Mouse (Mus musculus) hindbrain, embryonic 12.5 days (tissue): ENCODE measurements around the gene Wfdc6a. TPM values are rescaled to one million over a fixed set of nuclear protein-coding genes. Genes with fewer than 3 reads are reported as not detected.

Experiments
- ATAC-seq: fragments of 200-750 bp; cut with Nextera tagmentation; 2 replicates; pipeline ENCODE4 v1.8.0; 2017; ENCODE audit warnings: moderate TSS enrichment; ENCODE audit not compliant: low FRiP score
- H3K27ac ChIP-seq: fragments of 300-500 bp; sonication (generic); 2 replicates; pipeline ENCODE4 v1.5.1; 2016; ENCODE audit warnings: mild to moderate bottlenecking
- H3K27me3 ChIP-seq: fragments of 300-500 bp; sonication (generic); 2 replicates; pipeline ENCODE4 v1.6.1; 2016; ENCODE audit warnings: mild to moderate bottlenecking
- H3K36me3 ChIP-seq: fragments of 300-500 bp; sonication (generic); 2 replicates; pipeline ENCODE4 v1.6.1; 2016; ENCODE audit warnings: mild to moderate bottlenecking
- H3K4me1 ChIP-seq: fragments of 300-500 bp; sonication (generic); 2 replicates; pipeline ENCODE4 v1.6.1; 2016
- H3K4me2 ChIP-seq: fragments of 300-500 bp; sonication (generic); replicated peaks from 2 replicates; pipeline ENCODE4 v1.6.1; 2016; ENCODE audit warnings: mild to moderate bottlenecking
- H3K4me3 ChIP-seq: fragments of 300-500 bp; sonication (generic); 2 replicates; pipeline ENCODE4 v1.5.1; 2016; ENCODE audit warnings: mild to moderate bottlenecking
- H3K9ac ChIP-seq: fragments of 300-500 bp; sonication (generic); 2 replicates; pipeline ENCODE4 v1.6.1; 2016; ENCODE audit warnings: mild to moderate bottlenecking, moderate library complexity
- H3K9me3 ChIP-seq: fragments of 300-500 bp; sonication (generic); replicated peaks from 2 replicates; pipeline ENCODE4 v1.6.1; 2016; ENCODE audit warnings: mild to moderate bottlenecking
- WGBS: fragments of 180-500 bp; shearing (Covaris S2); methylation state at CpG from one replicate; pipeline ENCODE4 v1.1.7; 2016; 5-methylcytosine and 5-hydroxymethylcytosine counted together
- polyA plus RNA-seq: library from polyadenylated mRNA; unstranded; fragments of >200 nt; fragmentation: Nextera tagmentation; extraction: Ambion mirVana; gene quantifications from 2 replicates; pipeline ENCODE4 v1.2.1, GENCODE M21; 2016

Gene Wfdc6a
- polyA plus RNA-seq, 1 experiment from 2014 or later, result not detected

- Histone ChIP-seq H3K4me2 (no peak overlapping the region), H3K36me3 (0 out of 2 replicates have a peak, but pooled peaks cover 2% of the 10 kb centered on the region), H3K27me3 (peaks cover 19% of the 10 kb centered on the region), H3K9me3 (no peaks in the 10 kb centered on the region), H3K4me1 (peaks cover 16% of the 10 kb centered on the region), H3K4me3 (no peak overlapping the region), H3K9ac (no peak overlapping the region), H3K27ac (no peak overlapping the region)
- no peak for ATAC-seq
- WGBS, result 83% methylated on average over 2 of the region's 2 CpGs
Measured at GRCm38 (mm10) chr2:164566997-164567396, 18.2 kb downstream of the Wfdc6a start.

GRCm38 (mm10) chr2:164564346-164564745 lies 20.9 kb downstream of the Wfdc6a start:
- Histone ChIP-seq H3K9me3 (no peaks in the 10 kb centered on the region), H3K27me3 (peaks cover 15% of the 10 kb centered on the region), H3K36me3 (0 out of 2 replicates have a peak, but pooled peaks cover 2% of the 10 kb centered on the region), H3K4me3 (no peak overlapping the region), H3K4me1 (peaks cover 16% of the 10 kb centered on the region), H3K4me2 (no peak overlapping the region), H3K27ac (no peak overlapping the region), H3K9ac (no peak overlapping the region)
- 81% methylated on average over 5 of the region's 5 CpGs for WGBS
- no peak for ATAC-seq

- WGBS, result under 1% methylated on average over 32 of the region's 32 CpGs
- ATAC-seq, result peak; percentile 61; the same call in 1 of the 2 replicates
- Histone ChIP-seq H3K9ac (peak overlapping the region; percentile 65), H3K4me1 (peaks cover 16% of the 10 kb centered on the region), H3K9me3 (no peaks in the 10 kb centered on the region), H3K36me3 (0 out of 2 replicates have a peak, but pooled peaks cover 2% of the 10 kb centered on the region), H3K4me3 (peak overlapping the region; percentile 45), H3K27me3 (peaks cover 15% of the 10 kb centered on the region), H3K4me2 (peak overlapping the region; percentile 91), H3K27ac (no peak overlapping the region)
Measured at GRCm38 (mm10) chr2:164563339-164564038, 21.8 kb downstream of the Wfdc6a start.

GRCm38 (mm10) chr2:164562391-164563188 lies 22.7 kb downstream of the Wfdc6a start, which contains the start of gene Wfdc2:
TSS of gene Wfdc2 (plus strand) at chr2:164562413.
- Histone ChIP-seq H3K4me3 (peak within 1 kb of the TSS; percentile 45), H3K27me3 (peaks cover 15% of the 10 kb centered on the region), H3K27ac (no peak within 1 kb of the TSS), H3K36me3 (0 out of 2 replicates have a peak, but pooled peaks cover 2% of the 10 kb centered on the region), H3K9ac (peak within 1 kb of the TSS; percentile 65), H3K9me3 (no peaks in the 10 kb centered on the region), H3K4me1 (peaks cover 16% of the 10 kb centered on the region), H3K4me2 (peak within 1 kb of the TSS; percentile 91)
- no peak for ATAC-seq
- 3% methylated on average over 23 of the region's 24 CpGs for WGBS

GRCm38 (mm10) chr2:164560106-164560505 lies 25.1 kb downstream of the Wfdc6a start:
- Histone ChIP-seq H3K27me3 (peaks cover 15% of the 10 kb centered on the region), H3K9me3 (no peaks in the 10 kb centered on the region), H3K4me1 (peaks cover 16% of the 10 kb centered on the region), H3K36me3 (no peaks in the 10 kb centered on the region), H3K9ac (no peak overlapping the region), H3K4me2 (no peak overlapping the region), H3K27ac (no peak overlapping the region), H3K4me3 (no peak overlapping the region)
- ATAC-seq, result no peak
- whole genome bisulfite sequencing, result 86% methylated on average over 8 of the region's 8 CpGs

GRCm38 (mm10) chr2:164558991-164559645 lies 26.1 kb downstream of the Wfdc6a start:
- 50% methylated on average over 16 of the region's 16 CpGs for WGBS
- Histone ChIP-seq H3K27ac (no peak overlapping the region), H3K27me3 (peaks cover 15% of the 10 kb centered on the region), H3K36me3 (no peaks in the 10 kb centered on the region), H3K9me3 (no peaks in the 10 kb centered on the region), H3K9ac (no peak overlapping the region), H3K4me2 (no peak overlapping the region), H3K4me1 (peaks cover 16% of the 10 kb centered on the region), H3K4me3 (no peak overlapping the region)
- no peak for ATAC-seq

GRCm38 (mm10) chr2:164558426-164558825 lies 26.8 kb downstream of the Wfdc6a start:
- 88% methylated on average over 8 of the region's 8 CpGs for WGBS
- H3K27ac ChIP-seq, result no peak overlapping the region

GRCm38 (mm10) chr2:164551502-164551901 lies 33.7 kb downstream of the Wfdc6a start:
- H3K27ac ChIP-seq, result no peak overlapping the region
- ATAC-seq, result no peak
- H3K4me1 ChIP-seq, result peaks cover 7% of the 10 kb centered on the region
- H3K36me3 ChIP-seq, result no peaks in the 10 kb centered on the region
- no peaks in the 10 kb centered on the region for H3K9me3 ChIP-seq
- no peaks in the 10 kb centered on the region; the same call in 1 of the 2 replicates for H3K27me3 ChIP-seq
- H3K9ac ChIP-seq, result no peak overlapping the region
- no peak overlapping the region for H3K4me3 ChIP-seq
- 90% methylated on average over 9 of the region's 9 CpGs for WGBS
- H3K4me2 ChIP-seq, result no peak overlapping the region

More at GRCm38 (mm10) chr2:164558426-164558825, 26.8 kb downstream of the Wfdc6a start:
- H3K4me2 ChIP-seq, result no peak overlapping the region
- no peak overlapping the region for H3K9ac ChIP-seq
- peaks cover 12% of the 10 kb centered on the region for H3K4me1 ChIP-seq
- no peaks in the 10 kb centered on the region for H3K9me3 ChIP-seq
- H3K36me3 ChIP-seq, result no peaks in the 10 kb centered on the region
- H3K27me3 ChIP-seq, result peaks cover 13% of the 10 kb centered on the region
- no peak overlapping the region for H3K4me3 ChIP-seq
- ATAC-seq, result no peak

- no peak overlapping the region for H3K4me2 ChIP-seq
- no peak overlapping the region for H3K27ac ChIP-seq
- 78% methylated on average over 2 of the region's 2 CpGs for WGBS
- no peaks in the 10 kb centered on the region for H3K9me3 ChIP-seq
- H3K27me3 ChIP-seq, result no peaks in the 10 kb centered on the region; the same call in 1 of the 2 replicates
- H3K4me3 ChIP-seq, result no peak overlapping the region
- no peak for ATAC-seq
- no peak overlapping the region for H3K9ac ChIP-seq
- H3K4me1 ChIP-seq, result peaks cover 7% of the 10 kb centered on the region
- H3K36me3 ChIP-seq, result no peaks in the 10 kb centered on the region
Measured at GRCm38 (mm10) chr2:164550895-164551269, 34.4 kb downstream of the Wfdc6a start.

GRCm38 (mm10) chr2:164549963-164550894 lies 35.0 kb downstream of the Wfdc6a start:
- H3K36me3 ChIP-seq, result no peaks in the 10 kb centered on the region
- no peak overlapping the region for H3K27ac ChIP-seq
- no peaks in the 10 kb centered on the region; the same call in 1 of the 2 replicates for H3K27me3 ChIP-seq
- ATAC-seq, result no peak
- H3K4me1 ChIP-seq, result peaks cover 7% of the 10 kb centered on the region
- H3K9me3 ChIP-seq, result no peaks in the 10 kb centered on the region
- no peak overlapping the region for H3K9ac ChIP-seq
- no peak overlapping the region for H3K4me3 ChIP-seq
- WGBS, result 25% methylated on average over 10 of the region's 10 CpGs
- H3K4me2 ChIP-seq, result peak overlapping the region; percentile 21; the same call in 1 of the 2 replicates

GRCm38 (mm10) chr2:164549338-164549737 lies 35.9 kb downstream of the Wfdc6a start:
- H3K4me3 ChIP-seq, result no peak overlapping the region
- H3K27me3 ChIP-seq, result no peaks in the 10 kb centered on the region; the same call in 1 of the 2 replicates
- H3K4me2 ChIP-seq, result no peak overlapping the region
- no peaks in the 10 kb centered on the region for H3K9me3 ChIP-seq
- H3K36me3 ChIP-seq, result no peaks in the 10 kb centered on the region
- WGBS, result 47% methylated on average over 4 of the region's 4 CpGs
- ATAC-seq, result no peak
- H3K4me1 ChIP-seq, result peaks cover 7% of the 10 kb centered on the region
- H3K9ac ChIP-seq, result no peak overlapping the region
- H3K27ac ChIP-seq, result no peak overlapping the region
